Mouse (Mus musculus) v-Abl transformed pro-B cells (cell line): Measurements from ENCODE around the gene Zdhhc6.

Source experiments
- in situ Hi-C, 2 experiments: fragments of 400-800 bp; cut with MboI; formaldehyde crosslinking; loops; one replicate each; pipeline ENCODE4 v1.15.1; 2025; ENCODE audit not compliant: unreplicated experiment in 2 of 2

Zdhhc6 gene

DNA sequence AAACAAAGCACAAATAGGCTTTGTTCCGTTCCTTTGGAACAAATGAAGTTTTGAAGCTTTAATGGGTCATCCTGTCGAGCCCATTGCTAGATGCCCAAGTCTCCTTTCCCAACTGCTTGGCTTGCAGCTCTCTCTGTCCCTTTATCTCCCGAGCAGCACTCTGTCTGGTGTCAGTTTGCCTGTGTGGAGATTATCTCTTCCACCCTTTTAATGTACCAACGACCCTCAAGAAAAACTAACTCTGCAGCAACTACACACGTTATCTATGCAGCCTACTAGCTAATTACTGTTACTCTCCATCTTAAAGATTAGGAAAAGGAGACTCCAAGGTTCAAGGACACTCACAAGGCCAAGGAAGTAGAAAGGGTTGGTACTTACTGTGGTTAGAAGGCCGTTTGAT, 42.5 kb downstream of the Zdhhc6 start:
- in situ Hi-C loops, result no loop called here

GRCm38 (mm10) chr19:55271448-55271847, 44.4 kb downstream of the Zdhhc6 start:
- in situ Hi-C loops, result no loop called here

GRCm38 (mm10) chr19:55269051-55269450, 46.8 kb downstream of the Zdhhc6 start:
- in situ Hi-C loops, result no loop called here

- in situ Hi-C loops, result no loop called here
These were observed 47.7 kb downstream of the Zdhhc6 start for GRCm38 (mm10) chr19:55268150-55268549.

GRCm38 (mm10) chr19:55266786-55267185, 49.0 kb downstream of the Zdhhc6 start:
- in situ Hi-C loops, result no loop called here

DNA sequence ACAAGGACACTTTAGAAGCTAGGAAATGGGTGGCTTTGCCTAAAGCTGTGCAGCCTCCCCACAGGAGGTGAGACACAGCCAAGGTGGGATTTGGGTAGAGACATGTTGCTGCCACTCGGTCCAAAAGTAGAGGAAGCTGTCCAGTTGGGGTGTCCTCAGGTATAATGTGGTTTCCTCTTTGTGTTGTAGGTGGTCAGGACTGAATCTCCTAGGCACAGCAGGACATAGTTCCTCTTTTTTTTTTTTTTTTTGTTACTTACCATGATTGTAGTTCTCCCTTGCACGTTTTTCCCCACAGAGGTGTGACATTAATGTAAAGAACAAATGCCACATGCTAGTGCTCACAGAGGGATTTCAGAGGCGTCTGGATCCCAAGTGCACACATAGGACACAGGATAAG, 50.6 kb downstream of the Zdhhc6 start:
- in situ Hi-C loops, result no loop called here

DNA sequence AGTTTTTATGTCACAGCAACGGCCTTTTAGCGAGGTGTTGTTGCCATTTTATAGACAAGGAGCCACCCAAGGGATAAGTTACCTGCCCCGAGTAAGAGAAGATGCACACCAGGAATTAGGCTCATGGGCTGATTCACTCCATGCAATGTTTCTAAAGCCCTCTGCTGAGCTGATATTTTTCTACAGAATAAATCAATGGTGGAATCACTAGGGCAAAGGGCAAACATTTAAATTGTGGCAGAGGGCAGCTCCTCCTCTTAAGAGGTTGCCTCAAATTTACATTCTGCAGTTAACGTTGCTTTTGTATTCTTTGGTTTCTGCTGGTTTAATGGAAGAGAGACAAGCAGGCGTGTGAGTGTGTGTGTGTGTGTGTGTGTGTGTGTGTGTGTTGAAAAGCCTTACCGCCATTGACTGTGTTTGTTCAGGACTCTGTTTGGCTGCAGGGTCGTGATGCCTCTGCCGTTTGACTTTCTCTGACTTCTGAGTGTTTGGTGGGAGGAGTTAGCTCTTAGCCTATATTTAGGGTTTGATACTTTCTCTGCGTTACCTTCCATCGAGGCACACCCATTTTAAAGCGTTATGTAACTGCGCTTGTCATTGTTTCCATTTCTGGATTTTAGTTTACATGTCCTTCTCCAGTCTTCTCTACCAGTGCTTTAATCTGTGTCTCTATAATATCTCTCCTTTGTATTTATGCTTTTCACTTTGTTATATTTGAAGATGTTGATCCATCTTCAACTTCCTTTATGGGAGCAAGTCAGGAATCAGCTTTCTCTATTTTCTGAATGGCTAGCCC, 55.2 kb downstream of the Zdhhc6 start:
- in situ Hi-C loops, result no loop called here

GRCm38 (mm10) chr19:55258514-55258913, 57.3 kb downstream of the Zdhhc6 start:
- in situ Hi-C loops, result loop anchor here (5.0 to 10.0 kb wide), 2 partner anchors 46 to 49 kb away; no protein-coding TSS in a partner anchor

GRCm38 (mm10) chr19:55257656-55258375, 58.0 kb downstream of the Zdhhc6 start:
- in situ Hi-C loops, result loop anchor here (5.0 to 10.0 kb wide), 2 partner anchors 47 to 49 kb away; no protein-coding TSS in a partner anchor

- in situ Hi-C loops, result loop anchor here (5.0 to 10.0 kb wide), 2 partner anchors 49 to 51 kb away; no protein-coding TSS in a partner anchor
These were observed 59.7 kb downstream of the Zdhhc6 start for GRCm38 (mm10) chr19:55256156-55256555.

DNA sequence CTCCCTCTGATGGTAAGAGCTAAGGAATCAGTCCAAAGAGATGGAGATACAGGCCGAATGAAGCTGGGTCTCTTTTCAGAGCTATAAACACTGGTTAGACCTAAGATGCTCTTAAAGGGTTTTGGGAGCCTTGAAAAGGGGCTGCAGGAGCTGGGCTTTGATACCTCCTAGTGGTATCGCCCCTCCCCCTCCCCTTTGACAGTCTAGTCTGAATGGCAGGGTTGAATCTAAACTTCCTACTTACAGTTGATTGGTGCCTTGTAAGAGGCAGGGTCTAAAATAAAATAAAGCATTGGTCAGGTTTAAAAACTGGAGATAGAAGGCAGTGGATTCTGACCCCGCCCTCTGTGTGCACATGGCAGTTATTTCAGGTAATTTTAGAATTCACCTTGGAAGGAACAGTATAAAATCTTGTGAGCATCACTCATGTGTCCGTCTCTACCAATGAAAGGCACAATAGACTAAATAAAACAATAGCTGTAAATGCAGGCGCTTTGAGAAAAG, 61.3 kb downstream of the Zdhhc6 start:
- in situ Hi-C loops, result loop anchor here (5.0 to 10.0 kb wide), 3 partner anchors 37 to 53 kb away; no protein-coding TSS in a partner anchor

DNA sequence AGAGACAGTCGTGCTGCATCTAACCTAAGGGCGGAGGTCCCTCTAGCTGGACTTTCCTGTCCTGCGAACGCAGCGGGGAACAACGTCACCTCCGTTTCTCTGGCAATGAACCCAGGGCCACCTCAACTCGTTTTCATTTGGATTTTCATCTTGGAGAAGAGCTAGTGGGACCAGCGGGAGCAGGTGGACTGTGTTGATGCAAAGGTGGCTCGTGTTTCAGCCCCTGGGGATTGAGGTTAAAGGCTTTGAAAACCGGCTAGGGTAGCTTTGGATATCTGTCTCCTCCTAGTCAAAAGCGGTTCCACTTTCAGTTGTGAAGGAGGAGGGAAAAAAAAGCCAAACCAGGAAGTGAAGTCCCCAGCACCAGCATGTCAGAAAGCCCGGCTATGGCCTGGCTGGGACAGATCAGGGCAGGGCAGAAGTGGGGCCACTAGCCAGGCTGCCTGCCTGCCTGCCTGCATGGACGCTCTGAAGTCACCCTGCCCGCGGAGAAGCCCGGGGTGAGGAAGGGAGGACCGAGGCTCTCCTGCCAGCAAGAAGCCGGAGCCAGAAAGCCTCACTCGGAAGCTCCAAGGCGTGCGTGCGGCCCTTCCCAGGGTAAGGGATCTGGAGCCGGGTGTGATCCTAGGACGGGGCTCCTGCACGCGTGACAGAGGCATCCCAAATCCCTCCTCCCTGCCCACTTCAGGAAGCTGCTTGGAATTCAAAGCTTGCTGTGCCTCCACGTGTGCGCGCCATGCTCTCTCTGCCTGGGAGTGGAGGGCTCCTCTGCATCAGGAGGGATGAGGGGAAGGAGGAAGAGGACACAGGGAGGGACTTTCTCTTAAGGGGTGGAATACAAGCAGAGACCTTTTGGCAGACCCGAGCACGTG, 62.0 kb downstream of the Zdhhc6 start:
- in situ Hi-C loops, result loop anchor here (5.0 to 10.0 kb wide), 2 partner anchors 37 to 51 kb away; no protein-coding TSS in a partner anchor

DNA sequence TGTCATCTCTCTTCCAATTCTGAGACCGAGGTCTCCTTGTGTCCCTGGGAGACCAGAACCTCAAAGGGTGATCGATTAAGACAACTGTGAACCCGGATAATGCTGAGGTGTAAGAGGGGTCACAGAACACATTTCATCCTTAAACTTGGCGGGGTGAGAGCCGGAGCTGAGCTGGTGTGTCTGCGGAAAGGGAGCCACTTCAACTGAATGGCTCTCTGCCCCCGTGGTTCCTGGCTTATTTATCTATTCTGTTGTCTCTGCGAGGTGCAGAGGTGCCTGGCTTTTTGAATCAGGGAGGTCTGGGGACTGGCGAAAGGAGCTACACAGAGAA, 62.6 kb downstream of the Zdhhc6 start:
- in situ Hi-C loops, result loop anchor here (5.0 to 10.0 kb wide), 2 partner anchors 36 to 52 kb away; no protein-coding TSS in a partner anchor

- in situ Hi-C loops, result loop anchor here (5.0 to 10.0 kb wide), 2 partner anchors 34 to 53 kb away; no protein-coding TSS in a partner anchor
These were observed 64.3 kb downstream of the Zdhhc6 start, which contains the start of gene Acsl5 for GRCm38 (mm10) chr19:55251383-55252124. Gene Acsl5 (plus strand): TSS chr19:55251938.

DNA sequence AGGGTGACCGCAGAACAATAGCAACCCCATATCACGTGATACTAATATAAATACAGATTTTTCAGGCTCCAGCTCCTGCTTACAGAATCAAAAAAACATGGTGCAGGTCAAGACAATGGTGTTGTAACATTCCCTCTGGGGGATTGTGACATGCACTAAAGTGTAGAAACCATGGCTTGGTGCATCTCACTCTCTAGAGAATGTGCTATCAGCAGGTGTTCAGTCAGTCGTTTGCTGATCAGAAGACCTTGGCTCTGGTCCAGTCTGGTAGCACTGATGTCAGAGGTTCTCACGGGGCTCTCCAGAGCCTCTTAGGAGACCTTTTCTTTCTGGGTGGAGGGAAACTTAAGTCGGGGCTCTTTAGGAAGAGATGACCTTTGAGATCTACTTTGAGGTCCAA, 65.4 kb downstream of the Zdhhc6 start:
- in situ Hi-C loops, result loop anchor here (5.0 to 10.0 kb wide), 2 partner anchors 33 to 54 kb away; no protein-coding TSS in a partner anchor

DNA sequence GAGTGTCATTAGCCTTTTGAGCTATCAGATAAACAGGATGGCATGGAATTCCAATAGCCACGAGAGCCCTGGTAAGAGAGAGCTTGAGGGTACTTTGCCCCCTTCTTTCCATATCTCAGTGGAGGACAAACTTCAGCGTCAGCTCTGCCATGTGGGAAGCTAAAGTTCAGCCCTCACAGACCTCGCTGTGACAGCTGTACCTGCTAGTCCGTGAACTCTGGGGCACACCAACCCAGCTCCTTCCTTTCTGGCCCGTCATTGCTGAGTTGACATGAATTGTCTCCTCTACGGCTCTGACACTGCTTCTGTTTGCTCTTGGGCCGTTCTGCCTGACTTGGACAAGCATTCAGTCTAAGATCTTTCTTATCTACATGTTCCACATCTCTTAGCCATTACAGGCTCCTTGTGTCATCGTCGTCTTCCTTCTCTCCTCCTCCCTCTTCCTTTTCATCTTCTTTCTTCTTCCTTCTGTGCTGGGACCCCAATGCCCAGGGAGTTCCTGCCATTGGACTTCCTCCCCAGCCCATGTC, 67.8 kb downstream of the Zdhhc6 start:
- in situ Hi-C loops, result loop anchor here in 1 of 2 experiments (25.0 kb wide), 1 partner anchor 614 kb away; no protein-coding TSS in a partner anchor

GRCm38 (mm10) chr19:55247563-55247962, 68.3 kb downstream of the Zdhhc6 start:
- in situ Hi-C loops, result loop anchor here in 1 of 2 experiments (25.0 kb wide), 1 partner anchor 615 kb away; no protein-coding TSS in a partner anchor

GRCm38 (mm10) chr19:55244791-55245231, 71.0 kb downstream of the Zdhhc6 start:
- in situ Hi-C loops, result loop anchor here in 1 of 2 experiments (25.0 kb wide), 1 partner anchor 617 kb away; no protein-coding TSS in a partner anchor

DNA sequence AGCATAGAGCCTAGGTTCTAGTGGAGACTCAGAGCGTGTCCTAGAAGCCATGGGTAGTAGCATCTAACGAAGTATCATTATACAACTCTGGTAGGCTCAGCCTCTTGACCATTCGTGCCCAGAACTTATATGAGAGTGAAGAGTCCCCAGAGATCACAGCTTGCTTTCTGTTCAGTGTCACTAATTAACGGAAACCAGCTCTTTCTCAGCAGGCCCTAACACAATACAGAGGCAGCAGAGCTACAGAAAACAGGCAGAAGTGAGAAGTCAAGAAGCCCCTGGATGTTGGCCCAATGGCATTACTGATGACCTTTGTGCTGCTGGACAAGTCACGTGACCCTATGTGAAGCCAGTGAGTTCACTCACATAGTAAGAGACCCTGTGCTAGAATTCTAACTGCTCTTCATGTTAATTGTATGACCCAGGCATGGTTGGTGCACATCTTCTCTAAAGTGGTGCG, 74.6 kb downstream of the Zdhhc6 start, which contains the start of gene Gucy2g:
Gene Gucy2g, minus strand, starts transcription at position 51 of the 460 bp plus-strand sequence.
- in situ Hi-C loops, result loop anchor here in 1 of 2 experiments (25.0 kb wide), 1 partner anchor 621 kb away; no protein-coding TSS in a partner anchor
